Mouse (Mus musculus): ENCODE data around the gene Pdcd2l. TPM values are rescaled to one million over a fixed set of nuclear protein-coding genes. Genes with fewer than 3 reads are reported as not detected.

Pdcd2l gene
- total and polyA plus RNA-seq, 3 experiments: 27.9 to 51.6 (median 39.5) TPM

GRCm38 (mm10) chr7:34200829-34201228 is 4.4 kb upstream of the Pdcd2l start:
- peaks cover 47 to 52% of the 10 kb centered on the region in 2 experiments for H3K36me3 ChIP-seq (replicated peaks in 1 of 2; ENCODE audit: control insufficient read depth in 1 of 2, insufficient read depth in 1 of 2, low read length in 1 of 2)
- no peaks in the 10 kb centered on the region for H3K9me3 ChIP-seq (replicated peaks; ENCODE audit: low read length)
- 0 out of 2 replicates have a peak, but pooled peaks cover 1% of the 10 kb centered on the region for H3K79me2 ChIP-seq (replicated peaks; ENCODE audit: control insufficient read depth, extremely low read depth, insufficient read depth, poor library complexity, severe bottlenecking)
- H3K4me2 ChIP-seq (ENCODE audit: insufficient read depth, low read depth, poor library complexity, severe bottlenecking): no peak overlapping the region
- peaks cover 0 to 3% of the 10 kb centered on the region in 2 experiments; a peak in 1 of 4 replicates for H3K4me1 ChIP-seq (ENCODE audit: control insufficient read depth in 1 of 2, insufficient read depth in 2 of 2)
- no peak overlapping the region for H3K27ac ChIP-seq (ENCODE audit: insufficient read depth, low read depth)
- H3K4me3 ChIP-seq (replicated peaks in 1 of 3; ENCODE audit: low read depth in 2 of 3, low read length in 2 of 3, poor library complexity in 1 of 3): no peak overlapping the region
- dilution Hi-C loops (cut with MboI; ENCODE audit: extremely low pct_ligation_motif_present, extremely low pct_unique_long_range_greater_than_20kb, low sequenced_read_pairs): no loop called here
- no peak overlapping the region for H3K9ac ChIP-seq (ENCODE audit: insufficient read depth, low read depth)
- TF ChIP-seq CHD2 (IDR thresholded peaks at IDR 0.05; ENCODE audit: low read length): no peak
- 0 out of 2 replicates have a peak, but pooled peaks have one; percentile 39 for TF ChIP-seq POLR2AphosphoS2 (IDR thresholded peaks at IDR 0.05; ENCODE audit: low read depth, low read length)
- TF ChIP-seq CTCF (conservative IDR thresholded peaks at IDR 0.05 in 1 of 2, IDR thresholded peaks at IDR 0.05 in 1 of 2; ENCODE audit: low read depth in 2 of 2, low read length in 2 of 2): no peak
- in situ Hi-C loops (cut with MboI; ENCODE audit: low pct_ligation_motif_present, low pct_unique_long_range_greater_than_20kb, low sequenced_read_pairs): no loop called here
- no peaks in the 10 kb centered on the region for H3K27me3 ChIP-seq (replicated peaks)
- no peak for DNase-seq (ENCODE audit: extremely low read depth)

- Histone ChIP-seq H3K4me1 (ENCODE audit: control insufficient read depth in 1 of 2, insufficient read depth in 2 of 2) (peaks cover 2 to 10% of the 10 kb centered on the region in 2 experiments; a peak in 3 of 4 replicates), H3K4me2 (ENCODE audit: insufficient read depth, low read depth, poor library complexity, severe bottlenecking) (no peak overlapping the region), H3K79me2 (replicated peaks; ENCODE audit: control insufficient read depth, extremely low read depth, insufficient read depth, poor library complexity, severe bottlenecking) (0 out of 2 replicates have a peak, but pooled peaks cover 8% of the 10 kb centered on the region), H3K4me3 (replicated peaks in 1 of 3; ENCODE audit: low read depth in 2 of 3, low read length in 2 of 3, poor library complexity in 1 of 3) (no peak overlapping the region), H3K9ac (ENCODE audit: insufficient read depth, low read depth) (no peak overlapping the region), H3K9me3 (replicated peaks; ENCODE audit: low read length) (no peaks in the 10 kb centered on the region), H3K36me3 (replicated peaks in 1 of 2; ENCODE audit: control insufficient read depth in 1 of 2, insufficient read depth in 1 of 2, low read length in 1 of 2) (peaks cover 29 to 43% of the 10 kb centered on the region in 2 experiments), H3K27ac (ENCODE audit: insufficient read depth, low read depth) (no peak overlapping the region), H3K27me3 (replicated peaks) (no peaks in the 10 kb centered on the region)
- dilution Hi-C loops (cut with MboI; ENCODE audit: extremely low pct_ligation_motif_present, extremely low pct_unique_long_range_greater_than_20kb, low sequenced_read_pairs): no loop called here
- peak; percentile 73 for DNase-seq (ENCODE audit: extremely low read depth)
- in situ Hi-C loops (cut with MboI; ENCODE audit: low pct_ligation_motif_present, low pct_unique_long_range_greater_than_20kb, low sequenced_read_pairs): no loop called here
- TF ChIP-seq NELFE (IDR thresholded peaks at IDR 0.05; ENCODE audit: low read depth, low read length) (no peak), CTCF (conservative IDR thresholded peaks at IDR 0.05 in 1 of 2, IDR thresholded peaks at IDR 0.05 in 1 of 2; ENCODE audit: low read depth in 2 of 2, low read length in 2 of 2) (peak; percentile 45 to 75; a peak in 2 of 4 replicates), EP300 (IDR thresholded peaks at IDR 0.05; ENCODE audit: low read length) (no peak), RAD21 (IDR thresholded peaks at IDR 0.05; ENCODE audit: low read depth, low read length) (peak; percentile 51), MYC (IDR thresholded peaks at IDR 0.05; ENCODE audit: low read depth, low read length) (0 out of 2 replicates have a peak, but pooled peaks have one; percentile 49), HCFC1 (IDR thresholded peaks at IDR 0.05; ENCODE audit: low read depth, low read length) (peak; percentile 23; the same call in 1 of the 2 replicates), SMC3 (IDR thresholded peaks at IDR 0.05; ENCODE audit: low read depth, low read length) (peak; percentile 33)
Observed at GRCm38 (mm10) chr7:34198346-34198745, 1.9 kb upstream of the Pdcd2l start.

GRCm38 (mm10) chr7:34195632-34196031 is 829 bp downstream of the Pdcd2l start:
- H3K4me2 ChIP-seq (ENCODE audit: insufficient read depth, low read depth, poor library complexity, severe bottlenecking): peak overlapping the region; percentile 68
- DNase-seq (ENCODE audit: extremely low read depth): peak; percentile 41

More at GRCm38 (mm10) chr7:34195632-34196031, 829 bp downstream of the Pdcd2l start:
- Histone ChIP-seq H3K36me3 (replicated peaks in 1 of 2; ENCODE audit: control insufficient read depth in 1 of 2, insufficient read depth in 1 of 2, low read length in 1 of 2) (peaks cover 16 to 35% of the 10 kb centered on the region in 2 experiments), H3K4me1 (ENCODE audit: control insufficient read depth in 1 of 2, insufficient read depth in 2 of 2) (peaks cover 2 to 16% of the 10 kb centered on the region in 2 experiments; a peak in 3 of 4 replicates), H3K9ac (ENCODE audit: insufficient read depth, low read depth) (peak overlapping the region; percentile 79), H3K9me3 (replicated peaks; ENCODE audit: low read length) (no peaks in the 10 kb centered on the region), H3K27ac (ENCODE audit: insufficient read depth, low read depth) (no peak overlapping the region), H3K27me3 (replicated peaks) (no peaks in the 10 kb centered on the region), H3K79me2 (replicated peaks; ENCODE audit: control insufficient read depth, extremely low read depth, insufficient read depth, poor library complexity, severe bottlenecking) (0 out of 2 replicates have a peak, but pooled peaks cover 8% of the 10 kb centered on the region), H3K4me3 (replicated peaks in 1 of 3; ENCODE audit: low read depth in 2 of 3, low read length in 2 of 3, poor library complexity in 1 of 3) (peak overlapping the region; percentile 82 to 98 (median 94))
- TF ChIP-seq ZNF384 (IDR thresholded peaks at IDR 0.05; ENCODE audit: low read depth, low read length) (no peak), IRF4 (IDR thresholded peaks at IDR 0.05; ENCODE audit: low read depth, low read length) (no peak), RCOR1 (conservative IDR thresholded peaks at IDR 0.05; ENCODE audit: low read depth, low read length) (no peak), JUND (conservative IDR thresholded peaks at IDR 0.05; ENCODE audit: low read depth, low read length) (no peak), POLR2A (IDR thresholded peaks at IDR 0.05; ENCODE audit: low read depth, low read length) (no peak), GABPA (IDR thresholded peaks at IDR 0.05; ENCODE audit: insufficient replicate concordance, low read depth, low read length) (no peak), RAD21 (IDR thresholded peaks at IDR 0.05; ENCODE audit: low read depth, low read length) (peak; percentile 11; the same call in 1 of the 2 replicates), CTCF (conservative IDR thresholded peaks at IDR 0.05 in 1 of 2, IDR thresholded peaks at IDR 0.05 in 1 of 2; ENCODE audit: low read depth in 2 of 2, low read length in 2 of 2) (peak; percentile 35 to 57), MEF2A (IDR thresholded peaks at IDR 0.05; ENCODE audit: borderline replicate concordance, low read depth, low read length) (no peak), MXI1 (IDR thresholded peaks at IDR 0.05; ENCODE audit: low read depth, low read length) (no peak), ETS1 (conservative IDR thresholded peaks at IDR 0.05; ENCODE audit: low read depth, low read length) (no peak), KAT2A (IDR thresholded peaks at IDR 0.05; ENCODE audit: insufficient replicate concordance, low read length) (no peak), USF1 (IDR thresholded peaks at IDR 0.05; ENCODE audit: low read depth, low read length) (no peak), TBP (conservative IDR thresholded peaks at IDR 0.05; ENCODE audit: low read depth, low read length) (no peak), SMC3 (IDR thresholded peaks at IDR 0.05; ENCODE audit: low read depth, low read length) (peak; percentile 27; the same call in 1 of the 2 replicates)
- dilution Hi-C loops (cut with MboI; ENCODE audit: extremely low pct_ligation_motif_present, extremely low pct_unique_long_range_greater_than_20kb, low sequenced_read_pairs): no loop called here
- in situ Hi-C loops (cut with MboI; ENCODE audit: low pct_ligation_motif_present, low pct_unique_long_range_greater_than_20kb, low sequenced_read_pairs): no loop called here

Measured in CH12.LX (cell line).